Comparison of ENCODE assay signal across 8 mouse cellular contexts in the genomic region with DNA sequence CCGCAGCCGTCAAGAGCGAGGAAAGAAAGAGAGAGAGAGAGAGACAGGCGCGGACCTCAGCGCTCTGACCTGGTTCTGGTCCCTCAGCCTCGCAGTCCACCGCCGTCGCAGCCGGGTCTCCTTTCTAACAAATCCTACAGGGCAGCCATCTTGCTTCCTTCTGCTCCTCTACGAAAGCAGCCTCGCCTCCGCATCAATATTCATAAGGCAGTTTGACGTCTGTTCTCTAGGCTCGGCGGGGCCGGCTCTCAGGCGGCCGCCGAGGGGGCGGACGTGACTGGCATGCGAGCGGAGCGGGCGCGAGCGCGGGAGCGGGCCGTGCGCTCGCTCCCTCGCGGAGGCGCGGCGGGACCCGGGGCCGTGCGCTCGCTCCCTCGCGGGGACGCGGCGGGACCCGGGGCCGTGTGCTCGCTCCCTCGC. TPM values are rescaled to one million over a fixed set of nuclear protein-coding genes. Genes with fewer than 3 reads are reported as not detected.
DNase-seq lines count a peak whose midpoint lies in the region; ATAC-seq and TF ChIP-seq lines count a peak whose summit lies in the region.

No protein-coding gene starts in this region.

- 4% methylated on average over 49 of the region's 52 CpGs for WGBS in hindbrain, postnatal 0 days

- TF ChIP-seq CTCF in gastrocnemius, adult 2 months (IDR thresholded peaks at IDR 0.05), result no peak
- TF ChIP-seq CTCF in hindbrain, postnatal 0 days (IDR thresholded peaks at IDR 0.05; ENCODE audit: low read depth), result no peak

- peak; percentile 96 for ATAC-seq in hindbrain, postnatal 0 days
- ATAC-seq in megakaryocyte, adult 5-6 weeks (ENCODE audit: poor library complexity, severe bottlenecking), result peak; percentile 76

- peak overlapping the region; percentile 81 for H3K4me2 ChIP-seq in hindbrain, postnatal 0 days (ENCODE audit: low read depth, low read length)

- H3K9ac ChIP-seq in hindbrain, postnatal 0 days (replicated peaks; ENCODE audit: low read length), result peak overlapping the region; percentile 72

- intact Hi-C loops in gastrocnemius, adult 2 months (cut with DNase I), result loop anchor here (2.0 to 5.0 kb wide), 3 partner anchors 57 to 207 kb away; no protein-coding TSS in a partner anchor

- H3K9me3 ChIP-seq in hindbrain, postnatal 0 days (ENCODE audit: low read length), result no peaks in the 10 kb centered on the region

- peak overlapping the region; percentile 97 for H3K27ac ChIP-seq in gastrocnemius, adult 2 months
- peak overlapping the region; percentile 89 for H3K27ac ChIP-seq in hindbrain, postnatal 0 days

- peak overlapping the region; percentile 89 for H3K4me3 ChIP-seq in gastrocnemius, adult 2 months
- H3K4me3 ChIP-seq in hindbrain, postnatal 0 days (ENCODE audit: low read length), result peak overlapping the region; percentile 83

- H3K4me1 ChIP-seq in hindbrain, postnatal 0 days (ENCODE audit: insufficient read depth, low read length), result no peaks in the 10 kb centered on the region

- H3K36me3 ChIP-seq in hindbrain, postnatal 0 days (ENCODE audit: insufficient read depth, low read length), result no peaks in the 10 kb centered on the region

- H3K27me3 ChIP-seq in hindbrain, postnatal 0 days (ENCODE audit: insufficient read depth, low read length), result no peaks in the 10 kb centered on the region

- peak; percentile 89 for DNase-seq in T-cell, adult 2 months (ENCODE audit: low spot score)
- DNase-seq in cerebellum, postnatal 36 days, result peak; percentile 74 to 78
- DNase-seq in gastrocnemius, adult 2 months, result peak; percentile 88
- DNase-seq in hindbrain, postnatal 0 days (ENCODE audit: low spot score), result peak; percentile 97
- peak; percentile 74 to 95 for DNase-seq in left cerebral cortex, adult 8-10 months (ENCODE audit: low spot score in 2 of 2)
- DNase-seq in right cerebral cortex, adult 2 months (ENCODE audit: low spot score in 2 of 2), result peak; percentile 87 to 89
- DNase-seq in urinary bladder, postnatal 10 days (ENCODE audit: low spot score), result peak; percentile 23

RNA-seq across cellular contexts. Expression of a gene that starts 0.8 kb away (rescaled TPM):
- 10 to 100 TPM; 16.4 to 29.2 TPM for total RNA-seq in gastrocnemius, adult 2 months (2021)
- 26.5 and 26.9 TPM in 2 replicates for total RNA-seq in hindbrain, postnatal 0 days (2014; rRNA removed)
- 15.4 and 17.7 TPM in 2 replicates for polyA plus RNA-seq in hindbrain, postnatal 0 days (2015; fragmentation: Nextera tagmentation; extraction: Ambion mirVana)
- total RNA-seq in left cerebral cortex, adult 8-10 months (2022), result 10 to 100 TPM; 40.4 to 51.3 (median 44.4) TPM
- total RNA-seq in megakaryocyte, adult 5-6 weeks (2015), result 62.8 and 68.7 TPM in 2 replicates
- 68.7 and 85.7 TPM in 2 replicates for total RNA-seq in megakaryocyte, adult 5-6 weeks (2017)

Comparison
In these comparisons a context has a peak if more than half of its experiments do, and no peak if none do; other contexts are left out.
1. Peak in every context shown above with its lines: DNase-seq, ATAC-seq, H3K4me3 ChIP-seq and H3K27ac ChIP-seq.
2. DNase-seq: peak in every context shown above with its lines; median percentile 97 in hindbrain, postnatal 0 days; 89 in T-cell, adult 2 months; 88 in gastrocnemius, adult 2 months; 88 in right cerebral cortex, adult 2 months; 84 in left cerebral cortex, adult 8-10 months; 76 in cerebellum, postnatal 36 days; 23 in urinary bladder, postnatal 10 days.